Mouse (Mus musculus): ENCODE data around the gene Chek2. TPM values are rescaled to one million over a fixed set of nuclear protein-coding genes. Genes with fewer than 3 reads are reported as not detected.
"Not testable (repeated sequence)": the region's sequence is repeated elsewhere in the genome, so short reads cannot be mapped to it uniquely, and the experiment has no call there.

Chek2 gene
- total RNA-seq, 2 experiments from 2014 or later: 0.92 to 1.1 TPM

- DNase-seq: peak; percentile 19
- H3K4me3 ChIP-seq: no peak overlapping the region
- no peak overlapping the region for H3K27ac ChIP-seq
- TF ChIP-seq CTCF (IDR thresholded peaks at IDR 0.05): no peak
- intact Hi-C loops (cut with DNase I): loop anchor here (5.0 kb wide), 1 partner anchor 416 kb away; no protein-coding TSS in a partner anchor
Measured at GRCm38 (mm10) chr5:110841046-110841862, 1.5 kb downstream of the Chek2 start.

- TF ChIP-seq CTCF (IDR thresholded peaks at IDR 0.05): peak; percentile 38
- H3K27ac ChIP-seq: no peak overlapping the region
- no peak for DNase-seq
- H3K4me3 ChIP-seq: no peak overlapping the region
- intact Hi-C loops (cut with DNase I): no loop called here
Measured at GRCm38 (mm10) chr5:110852990-110853389, 13.2 kb downstream of the Chek2 start.

- intact Hi-C loops (cut with DNase I): no loop called here
- no peak overlapping the region; the same call in 1 of the 2 replicates for H3K4me3 ChIP-seq
- DNase-seq: no peak
- TF ChIP-seq CTCF (IDR thresholded peaks at IDR 0.05): no peak
- H3K27ac ChIP-seq: peak overlapping the region; percentile 90
Measured at GRCm38 (mm10) chr5:110857091-110857490, 17.3 kb downstream of the Chek2 start.

GRCm38 (mm10) chr5:110859013-110859650, 19.4 kb downstream of the Chek2 start:
- peak overlapping the region; percentile 67 for H3K4me3 ChIP-seq

GRCm38 (mm10) chr5:110860445-110860844, 20.7 kb downstream of the Chek2 start:
- Histone ChIP-seq H3K27ac (peak overlapping the region; percentile 90), H3K4me3 (peak overlapping the region; percentile 67)
- DNase-seq: no peak
- TF ChIP-seq CTCF (IDR thresholded peaks at IDR 0.05): no peak
- intact Hi-C loops (cut with DNase I): no loop called here

More at GRCm38 (mm10) chr5:110859013-110859650, 19.4 kb downstream of the Chek2 start:
- peak overlapping the region; percentile 90 for H3K27ac ChIP-seq
- peak; percentile 73 for DNase-seq
- intact Hi-C loops (cut with DNase I): no loop called here
- TF ChIP-seq CTCF (IDR thresholded peaks at IDR 0.05): no peak

GRCm38 (mm10) chr5:110868460-110868859, 28.7 kb downstream of the Chek2 start:
- Histone ChIP-seq H3K27ac (peak overlapping the region; percentile 63), H3K4me3 (no peak overlapping the region)
- no peak for TF ChIP-seq CTCF (IDR thresholded peaks at IDR 0.05)
- intact Hi-C loops (cut with DNase I): no loop called here
- DNase-seq: no peak

GRCm38 (mm10) chr5:110869242-110869669, 29.5 kb downstream of the Chek2 start:
- peak; percentile 26 for DNase-seq
- intact Hi-C loops (cut with DNase I): no loop called here
- H3K4me3 ChIP-seq: no peak overlapping the region
- no peak for TF ChIP-seq CTCF (IDR thresholded peaks at IDR 0.05)
- H3K27ac ChIP-seq: peak overlapping the region; percentile 63

GRCm38 (mm10) chr5:110873160-110873559, 33.4 kb downstream of the Chek2 start:
- no peak for TF ChIP-seq CTCF (IDR thresholded peaks at IDR 0.05)
- intact Hi-C loops (cut with DNase I): no loop called here
- DNase-seq: no peak
- Histone ChIP-seq H3K4me3 (no peak overlapping the region), H3K27ac (no peak overlapping the region)

GRCm38 (mm10) chr5:110874711-110875110, 34.9 kb downstream of the Chek2 start:
- Histone ChIP-seq H3K27ac (no peak overlapping the region), H3K4me3 (no peak overlapping the region)
- DNase-seq: peak; percentile 43
- intact Hi-C loops (cut with DNase I): no loop called here
- TF ChIP-seq CTCF (IDR thresholded peaks at IDR 0.05): no peak

GRCm38 (mm10) chr5:110875286-110875685, 35.5 kb downstream of the Chek2 start:
- DNase-seq: no peak
- no peak overlapping the region for H3K4me3 ChIP-seq
- H3K27ac ChIP-seq: no peak overlapping the region
- intact Hi-C loops (cut with DNase I): no loop called here
- no peak for TF ChIP-seq CTCF (IDR thresholded peaks at IDR 0.05)

- intact Hi-C loops (cut with DNase I): no loop called here
- TF ChIP-seq CTCF (IDR thresholded peaks at IDR 0.05): no peak
Measured at GRCm38 (mm10) chr5:110877666-110878505, 38.1 kb downstream of the Chek2 start.

GRCm38 (mm10) chr5:110878526-110878925, 38.7 kb downstream of the Chek2 start:
- H3K27ac ChIP-seq; DNase-seq; intact Hi-C loops (cut with DNase I); H3K4me3 ChIP-seq: not testable (repeated sequence)

More at GRCm38 (mm10) chr5:110877666-110878505, 38.1 kb downstream of the Chek2 start:
- Histone ChIP-seq H3K4me3 (no peak overlapping the region), H3K27ac (no peak overlapping the region)
- DNase-seq: no peak

All from gastrocnemius, adult 2 months (tissue).